Mouse (Mus musculus) bone marrow, adult 2 months (tissue): ENCODE measurements around the gene Map4k4.
A peak's percentile ranks its signal among the peaks of the same experiment; 100 is the strongest.

Experiments used
- CTCF ChIP-seq: fragments of 200-500 bp; IDR thresholded peaks from 2 replicates; pipeline ENCODE4 v1.5.1; 2011; ENCODE audit warnings: low read length, control low read depth; ENCODE audit not compliant: control insufficient read depth, insufficient read depth
- POLR2A ChIP-seq: fragments of 200-500 bp; IDR thresholded peaks from 2 replicates; pipeline ENCODE4 v1.6.1; 2011; ENCODE audit warnings: low read depth, mild to moderate bottlenecking, control low read depth, low read length, borderline replicate concordance; ENCODE audit not compliant: control insufficient read depth

- no peak for TF ChIP-seq CTCF
- peak; percentile 9; the same call in 1 of the 2 replicates for TF ChIP-seq POLR2A
Observed at GRCm38 (mm10) chr1:39900181-39901005, at the start of gene Map4k4.
